Mouse (Mus musculus) forebrain, embryonic 15.5 days (tissue): ENCODE data around the gene Glis1. TPM values are rescaled to one million over a fixed set of nuclear protein-coding genes. Genes with fewer than 3 reads are reported as not detected.

Experiments used
- ATAC-seq: fragments of 200-750 bp; cut with Nextera tagmentation; replicated peaks from 2 replicates; pipeline ENCODE4 v1.8.0; 2017; ENCODE audit warnings: mild to moderate bottlenecking, moderate TSS enrichment, moderate library complexity
- H3K27ac ChIP-seq: fragments of 300-500 bp; sonication (generic); replicated peaks from 2 replicates; pipeline ENCODE4 v1.5.1; 2015; ENCODE audit warnings: mild to moderate bottlenecking, inconsistent platforms
- H3K27me3 ChIP-seq: fragments of 300-500 bp; sonication (generic); 2 replicates; pipeline ENCODE4 v1.6.1; 2015; ENCODE audit warnings: inconsistent platforms
- H3K36me3 ChIP-seq: fragments of 300-500 bp; sonication (generic); 2 replicates; pipeline ENCODE4 v1.6.1; 2015; ENCODE audit warnings: mild to moderate bottlenecking, inconsistent platforms
- H3K4me1 ChIP-seq: fragments of 300-500 bp; sonication (generic); 2 replicates; pipeline ENCODE4 v1.6.1; 2015; ENCODE audit warnings: inconsistent platforms
- H3K4me2 ChIP-seq: fragments of 300-500 bp; sonication (generic); replicated peaks from 2 replicates; pipeline ENCODE4 v1.6.1; 2015; ENCODE audit warnings: mild to moderate bottlenecking, inconsistent platforms
- H3K4me3 ChIP-seq: fragments of 300-500 bp; sonication (generic); 2 replicates; pipeline ENCODE4 v1.5.1; 2015; ENCODE audit warnings: mild to moderate bottlenecking, inconsistent platforms
- H3K9ac ChIP-seq: fragments of 300-500 bp; sonication (generic); replicated peaks from 2 replicates; pipeline ENCODE4 v1.6.1; 2015; ENCODE audit warnings: mild to moderate bottlenecking, inconsistent platforms
- H3K9me3 ChIP-seq: fragments of 300-500 bp; sonication (generic); 2 replicates; pipeline ENCODE4 v1.6.1; 2016; ENCODE audit warnings: inconsistent platforms
- WGBS: fragments of 180-500 bp; shearing (Covaris S2); methylation state at CpG from one replicate; pipeline ENCODE4 v1.1.7; 2015; ENCODE audit warnings: mixed read lengths; 5-methylcytosine and 5-hydroxymethylcytosine counted together
- polyA plus RNA-seq: library from polyadenylated mRNA; unstranded; fragments of >200 nt; fragmentation: Nextera tagmentation; extraction: Ambion mirVana; gene quantifications from 2 replicates; pipeline ENCODE4 v1.2.1, GENCODE M21; 2015

The Glis1 gene
- polyA plus RNA-seq, 1 experiment from 2014 or later = 0.95 TPM

- H3K27me3 ChIP-seq = no peaks in the 10 kb centered on the region
- no peak for ATAC-seq
- H3K27ac ChIP-seq = no peak overlapping the region
- 78% methylated on average over 11 of the region's 11 CpGs for WGBS
- no peak overlapping the region for H3K4me3 ChIP-seq
- H3K4me1 ChIP-seq = no peaks in the 10 kb centered on the region
- H3K9ac ChIP-seq = no peak overlapping the region
- no peaks in the 10 kb centered on the region for H3K36me3 ChIP-seq
- H3K4me2 ChIP-seq = no peak overlapping the region
- H3K9me3 ChIP-seq = no peaks in the 10 kb centered on the region
These were observed 89.3 kb downstream of the Glis1 start for GRCm38 (mm10) chr4:107523607-107524151.

- Histone ChIP-seq H3K4me2 (no peak overlapping the region), H3K27me3 (no peaks in the 10 kb centered on the region), H3K9ac (no peak overlapping the region), H3K4me1 (no peaks in the 10 kb centered on the region; the same call in 1 of the 2 replicates), H3K36me3 (no peaks in the 10 kb centered on the region), H3K27ac (no peak overlapping the region), H3K4me3 (no peak overlapping the region), H3K9me3 (no peaks in the 10 kb centered on the region)
- ATAC-seq = no peak
- WGBS = 78% methylated on average over 11 of the region's 11 CpGs
These were observed 100.7 kb downstream of the Glis1 start for GRCm38 (mm10) chr4:107535126-107535525.

GRCm38 (mm10) chr4:107538116-107538515, 103.7 kb downstream of the Glis1 start:
- no peaks in the 10 kb centered on the region for H3K36me3 ChIP-seq
- H3K4me3 ChIP-seq = no peak overlapping the region
- no peaks in the 10 kb centered on the region for H3K27me3 ChIP-seq
- no peak for ATAC-seq
- no peak overlapping the region for H3K9ac ChIP-seq
- H3K4me1 ChIP-seq = no peaks in the 10 kb centered on the region; the same call in 1 of the 2 replicates
- 64% methylated on average over 13 of the region's 13 CpGs for WGBS
- no peak overlapping the region for H3K4me2 ChIP-seq
- H3K9me3 ChIP-seq = no peaks in the 10 kb centered on the region
- H3K27ac ChIP-seq = no peak overlapping the region

GRCm38 (mm10) chr4:107538561-107538960, 104.2 kb downstream of the Glis1 start:
- H3K4me3 ChIP-seq = no peak overlapping the region
- no peaks in the 10 kb centered on the region for H3K9me3 ChIP-seq
- H3K4me2 ChIP-seq = no peak overlapping the region
- H3K9ac ChIP-seq = no peak overlapping the region
- no peak for ATAC-seq
- no peak overlapping the region for H3K27ac ChIP-seq
- H3K27me3 ChIP-seq = no peaks in the 10 kb centered on the region
- no peaks in the 10 kb centered on the region for H3K36me3 ChIP-seq
- no peaks in the 10 kb centered on the region; the same call in 1 of the 2 replicates for H3K4me1 ChIP-seq
- WGBS = 76% methylated on average over 3 of the region's 3 CpGs

GRCm38 (mm10) chr4:107539021-107539420, 104.6 kb downstream of the Glis1 start:
- Histone ChIP-seq H3K4me3 (no peak overlapping the region), H3K27me3 (no peaks in the 10 kb centered on the region), H3K9ac (no peak overlapping the region), H3K27ac (no peak overlapping the region), H3K9me3 (no peaks in the 10 kb centered on the region), H3K4me2 (no peak overlapping the region), H3K36me3 (no peaks in the 10 kb centered on the region), H3K4me1 (no peaks in the 10 kb centered on the region; the same call in 1 of the 2 replicates)
- no peak for ATAC-seq
- WGBS = 80% methylated on average over 3 of the region's 3 CpGs

GRCm38 (mm10) chr4:107541821-107542220, 107.4 kb downstream of the Glis1 start:
- peaks cover 8% of the 10 kb centered on the region for H3K4me1 ChIP-seq
- H3K9me3 ChIP-seq = no peaks in the 10 kb centered on the region
- H3K36me3 ChIP-seq = no peaks in the 10 kb centered on the region
- no peak overlapping the region for H3K4me3 ChIP-seq
- H3K27me3 ChIP-seq = no peaks in the 10 kb centered on the region
- WGBS = 68% methylated on average over 4 of the region's 4 CpGs
- ATAC-seq = no peak
- no peak overlapping the region for H3K27ac ChIP-seq
- H3K9ac ChIP-seq = no peak overlapping the region
- no peak overlapping the region for H3K4me2 ChIP-seq

GRCm38 (mm10) chr4:107544843-107545242, 110.5 kb downstream of the Glis1 start:
- peaks cover 9% of the 10 kb centered on the region for H3K4me1 ChIP-seq
- H3K4me3 ChIP-seq = no peak overlapping the region
- no peaks in the 10 kb centered on the region for H3K27me3 ChIP-seq
- WGBS = 78% methylated on average over 5 of the region's 5 CpGs
- ATAC-seq = no peak
- no peak overlapping the region for H3K4me2 ChIP-seq
- H3K9ac ChIP-seq = no peak overlapping the region
- H3K27ac ChIP-seq = no peak overlapping the region
- H3K36me3 ChIP-seq = no peaks in the 10 kb centered on the region
- H3K9me3 ChIP-seq = no peaks in the 10 kb centered on the region

- H3K27me3 ChIP-seq = no peaks in the 10 kb centered on the region
- WGBS = 80% methylated on average over 1 of the region's 1 CpGs
- H3K36me3 ChIP-seq = no peaks in the 10 kb centered on the region
- no peak overlapping the region for H3K9ac ChIP-seq
- ATAC-seq = no peak
- no peak overlapping the region for H3K27ac ChIP-seq
- no peak overlapping the region for H3K4me2 ChIP-seq
- peaks cover 9% of the 10 kb centered on the region for H3K4me1 ChIP-seq
- H3K4me3 ChIP-seq = no peak overlapping the region
- H3K9me3 ChIP-seq = no peaks in the 10 kb centered on the region
These were observed 111.3 kb downstream of the Glis1 start for GRCm38 (mm10) chr4:107545726-107546125.

- Histone ChIP-seq H3K4me3 (no peak overlapping the region), H3K4me1 (peaks cover 9% of the 10 kb centered on the region), H3K27ac (no peak overlapping the region), H3K27me3 (no peaks in the 10 kb centered on the region), H3K9me3 (no peaks in the 10 kb centered on the region), H3K9ac (no peak overlapping the region), H3K36me3 (no peaks in the 10 kb centered on the region), H3K4me2 (no peak overlapping the region)
- ATAC-seq = peak; percentile 48; the same call in 1 of the 2 replicates
- WGBS = 47% methylated on average over 8 of the region's 8 CpGs
These were observed 112.1 kb downstream of the Glis1 start for GRCm38 (mm10) chr4:107546525-107546924.

- Histone ChIP-seq H3K4me3 (no peak overlapping the region), H3K9ac (no peak overlapping the region), H3K27me3 (no peaks in the 10 kb centered on the region), H3K4me2 (no peak overlapping the region), H3K36me3 (no peaks in the 10 kb centered on the region), H3K27ac (no peak overlapping the region), H3K4me1 (peaks cover 9% of the 10 kb centered on the region), H3K9me3 (no peaks in the 10 kb centered on the region)
- WGBS = 83% methylated on average over 10 of the region's 10 CpGs
- no peak for ATAC-seq
These were observed 115.7 kb downstream of the Glis1 start for GRCm38 (mm10) chr4:107550096-107550495.

GRCm38 (mm10) chr4:107550546-107550945, 116.2 kb downstream of the Glis1 start:
- peaks cover 9% of the 10 kb centered on the region for H3K4me1 ChIP-seq
- no peak for ATAC-seq
- no peak overlapping the region for H3K27ac ChIP-seq
- H3K27me3 ChIP-seq = no peaks in the 10 kb centered on the region
- WGBS = 74% methylated on average over 3 of the region's 3 CpGs
- H3K36me3 ChIP-seq = no peaks in the 10 kb centered on the region
- no peak overlapping the region for H3K9ac ChIP-seq
- no peaks in the 10 kb centered on the region for H3K9me3 ChIP-seq
- H3K4me2 ChIP-seq = no peak overlapping the region
- H3K4me3 ChIP-seq = no peak overlapping the region

GRCm38 (mm10) chr4:107552696-107553095, 118.3 kb downstream of the Glis1 start:
- Histone ChIP-seq H3K9me3 (no peaks in the 10 kb centered on the region), H3K36me3 (no peaks in the 10 kb centered on the region), H3K27ac (no peak overlapping the region), H3K9ac (no peak overlapping the region), H3K27me3 (no peaks in the 10 kb centered on the region), H3K4me1 (no peaks in the 10 kb centered on the region), H3K4me2 (no peak overlapping the region), H3K4me3 (no peak overlapping the region)
- ATAC-seq = no peak
- 78% methylated on average over 5 of the region's 5 CpGs for WGBS

- no peaks in the 10 kb centered on the region for H3K9me3 ChIP-seq
- H3K27me3 ChIP-seq = no peaks in the 10 kb centered on the region
- ATAC-seq = no peak
- no peaks in the 10 kb centered on the region for H3K36me3 ChIP-seq
- no peak overlapping the region for H3K9ac ChIP-seq
- no peak overlapping the region for H3K4me2 ChIP-seq
- no peak overlapping the region for H3K27ac ChIP-seq
- WGBS = 81% methylated on average over 5 of the region's 5 CpGs
- H3K4me3 ChIP-seq = no peak overlapping the region
- 0 out of 2 replicates have a peak, but pooled peaks cover 3% of the 10 kb centered on the region for H3K4me1 ChIP-seq
These were observed 119.4 kb downstream of the Glis1 start for GRCm38 (mm10) chr4:107553774-107554173.
